Mouse (Mus musculus) bone marrow, adult 2 months (tissue): Measurements from ENCODE around the gene Abcb4. TPM values are rescaled to one million over a fixed set of nuclear protein-coding genes. Genes with fewer than 3 reads are reported as not detected.
"Not testable (repeated sequence)": the region's sequence is repeated elsewhere in the genome, so short reads cannot be mapped to it uniquely, and the experiment has no call there.

ENCODE experiments used
- H3K27ac ChIP-seq: fragments of 200-500 bp; 2 replicates; pipeline ENCODE4 v1.5.1; 2012; ENCODE audit warnings: low read depth, mild to moderate bottlenecking, control low read depth, inconsistent platforms, low read length; ENCODE audit not compliant: control insufficient read depth, poor library complexity, insufficient read depth
- H3K4me1 ChIP-seq: fragments of 200-500 bp; 2 replicates; pipeline ENCODE4 v1.6.1; 2011; ENCODE audit warnings: low read length; ENCODE audit not compliant: control insufficient read depth, insufficient read depth
- H3K4me3 ChIP-seq: fragments of 200-500 bp; replicated peaks from 2 replicates; pipeline ENCODE3; 2011; ENCODE audit warnings: mild to moderate bottlenecking, low read depth, low read length, control low read depth; ENCODE audit not compliant: control insufficient read depth
- CTCF ChIP-seq: fragments of 200-500 bp; IDR thresholded peaks from 2 replicates; pipeline ENCODE4 v1.5.1; 2011; ENCODE audit warnings: low read length, control low read depth; ENCODE audit not compliant: control insufficient read depth, insufficient read depth
- POLR2A ChIP-seq: fragments of 200-500 bp; IDR thresholded peaks from 2 replicates; pipeline ENCODE4 v1.6.1; 2011; ENCODE audit warnings: low read depth, mild to moderate bottlenecking, control low read depth, low read length, borderline replicate concordance; ENCODE audit not compliant: control insufficient read depth
- WGBS: fragments of 180-500 bp; shearing (Covaris S2); methylation state at CpG from one replicate; pipeline ENCODE4 v1.1.7; 2018; 5-methylcytosine and 5-hydroxymethylcytosine counted together
- polyA plus RNA-seq: library from polyadenylated mRNA; stranded (reverse); fragments of >200 nt; gene quantifications from 2 replicates; pipeline ENCODE4 v1.2.4, GENCODE M21; 2011; ENCODE audit warnings: low replicate concordance; ENCODE audit not compliant: missing spikeins, insufficient read depth, insufficient read length

The Abcb4 gene
- polyA plus RNA-seq, 1 experiment = 57.4 TPM

DNA sequence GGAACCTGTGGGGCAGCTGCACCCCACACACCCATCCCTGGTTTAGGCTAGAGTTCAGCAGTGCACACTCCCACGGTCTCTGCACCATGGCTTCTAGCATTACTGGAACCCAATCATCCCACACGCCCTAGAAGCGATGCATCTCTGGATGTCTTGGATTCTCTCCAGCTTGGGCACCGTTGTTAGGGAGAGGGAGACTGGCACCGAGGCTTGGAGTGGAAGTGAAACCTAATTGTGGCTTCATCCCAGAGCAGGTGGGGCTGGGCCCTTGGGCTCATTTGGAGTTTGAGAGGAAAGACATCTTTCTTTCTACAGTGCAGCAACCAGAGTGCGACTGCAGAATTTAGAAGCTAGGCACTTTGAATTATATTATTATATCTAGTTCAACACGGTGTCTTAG is 44.4 kb downstream of the Abcb4 start:
- TF ChIP-seq POLR2A (no peak), CTCF (no peak)
- Histone ChIP-seq H3K4me3 (no peak overlapping the region), H3K27ac (no peak overlapping the region), H3K4me1 (no peaks in the 10 kb centered on the region)
- WGBS = 52% methylated on average over 7 of the region's 7 CpGs

GRCm38 (mm10) chr5:8941266-8941665 is 47.7 kb downstream of the Abcb4 start:
- not testable (repeated sequence) for H3K4me3 ChIP-seq, H3K4me1 ChIP-seq, H3K27ac ChIP-seq
- no CpG with 5 or more reads among the region's 1 CpGs for WGBS

DNA sequence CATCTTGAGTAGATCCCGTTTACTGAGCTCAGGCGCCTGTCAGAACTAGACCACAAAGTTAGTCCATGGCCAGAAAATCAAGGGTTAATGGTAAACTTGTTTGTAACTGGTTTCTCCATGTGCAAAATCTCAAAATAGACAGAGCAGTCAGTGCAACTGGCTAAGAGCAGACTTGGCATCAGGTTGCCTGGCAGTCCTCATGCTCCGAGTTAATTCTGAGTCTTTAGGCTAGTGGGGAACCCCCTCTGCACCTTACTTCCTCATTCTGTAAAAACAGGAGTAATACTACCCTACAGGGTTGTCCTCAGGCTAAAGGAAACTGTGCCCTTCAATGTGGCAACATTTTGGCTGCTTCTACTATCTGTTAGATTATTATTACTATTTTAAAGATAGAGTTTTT is 50.3 kb downstream of the Abcb4 start:
- TF ChIP-seq CTCF = no peak
- TF ChIP-seq POLR2A = no peak
- no peak overlapping the region for H3K27ac ChIP-seq
- 37% methylated on average over 3 of the region's 3 CpGs for WGBS

DNA sequence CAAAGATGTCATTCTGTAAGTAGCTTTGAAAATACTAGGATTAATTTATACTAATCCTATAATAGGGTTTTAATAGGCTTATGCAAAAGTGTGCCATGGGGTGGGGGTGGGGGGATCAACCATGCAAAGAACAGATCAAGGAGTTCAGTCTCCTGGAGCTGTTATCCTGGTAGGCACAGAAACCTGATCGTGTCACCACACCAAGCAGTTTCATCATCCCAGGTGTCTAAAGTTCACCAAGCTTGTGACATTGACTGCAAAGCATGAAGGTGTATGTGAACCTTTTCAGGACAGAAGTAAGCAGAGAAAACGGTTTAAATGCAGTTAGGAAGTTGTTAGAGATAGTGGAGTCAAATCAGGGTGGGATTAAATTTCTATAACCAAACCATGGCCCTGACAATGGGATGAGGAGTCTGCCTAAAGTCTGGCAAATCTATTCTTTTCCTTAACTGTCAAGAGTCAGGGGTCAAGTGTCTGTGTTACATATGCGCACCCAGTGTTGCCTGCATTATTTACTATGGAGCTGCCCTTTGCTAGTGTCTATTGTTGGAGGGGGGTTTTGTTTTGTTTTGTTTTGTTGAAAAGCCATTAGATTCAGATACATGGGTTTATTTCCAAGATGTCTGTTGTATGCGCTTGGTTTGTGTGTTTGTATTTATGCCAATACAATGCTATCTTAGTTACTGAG is 54.0 kb downstream of the Abcb4 start:
- Histone ChIP-seq H3K4me1 (no peaks in the 10 kb centered on the region), H3K27ac (no peak overlapping the region), H3K4me3 (no peak overlapping the region)
- 87% methylated on average over 4 of the region's 4 CpGs for WGBS
- TF ChIP-seq CTCF = no peak

More for the DNA sequence above, 50.3 kb downstream of the Abcb4 start:
- Histone ChIP-seq H3K4me1 (no peaks in the 10 kb centered on the region), H3K4me3 (no peak overlapping the region)

DNA sequence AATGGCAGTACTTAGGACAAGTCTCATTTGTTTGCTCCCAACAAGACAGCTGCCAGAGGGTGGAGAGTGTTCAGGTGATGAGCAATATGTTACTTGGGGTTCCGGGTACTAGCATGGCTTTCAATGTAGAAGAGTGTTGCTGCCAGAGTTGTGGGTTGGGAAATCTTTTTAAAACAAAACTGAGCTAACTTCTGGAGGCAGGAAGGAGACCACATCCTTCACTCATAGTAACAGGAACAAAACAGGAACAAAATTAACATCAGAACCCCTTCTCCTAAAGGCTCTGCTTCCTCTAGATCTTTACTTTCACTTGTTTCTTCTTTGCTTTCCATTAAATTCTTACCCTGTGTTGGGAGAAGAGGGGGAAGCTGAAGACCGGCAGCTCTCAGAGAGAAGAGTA is 60.1 kb downstream of the Abcb4 start:
- H3K4me1 ChIP-seq = no peaks in the 10 kb centered on the region
- no peak for TF ChIP-seq CTCF
- no peak for TF ChIP-seq POLR2A
- 39% methylated on average over 2 of the region's 2 CpGs for WGBS
- H3K27ac ChIP-seq = no peak overlapping the region
- H3K4me3 ChIP-seq = no peak overlapping the region

- WGBS = 90% methylated on average over 3 of the region's 3 CpGs
- H3K27ac ChIP-seq = no peak overlapping the region
- TF ChIP-seq POLR2A (no peak), CTCF (no peak)
- no peaks in the 10 kb centered on the region for H3K4me1 ChIP-seq
- no peak overlapping the region for H3K4me3 ChIP-seq
Measured at GRCm38 (mm10) chr5:8955544-8955943, 62.0 kb downstream of the Abcb4 start.

GRCm38 (mm10) chr5:8960534-8960933 is 67.0 kb downstream of the Abcb4 start:
- peaks cover 4% of the 10 kb centered on the region for H3K4me1 ChIP-seq
- no peak overlapping the region for H3K27ac ChIP-seq
- H3K4me3 ChIP-seq = no peak overlapping the region
- TF ChIP-seq CTCF (no peak), POLR2A (no peak)
- 84% methylated on average over 4 of the region's 4 CpGs for WGBS

- TF ChIP-seq POLR2A (no peak), CTCF (no peak)
- peaks cover 4% of the 10 kb centered on the region for H3K4me1 ChIP-seq
- H3K27ac ChIP-seq = no peak overlapping the region
- H3K4me3 ChIP-seq = no peak overlapping the region
- WGBS = 36% methylated on average over 5 of the region's 5 CpGs
Measured at GRCm38 (mm10) chr5:8964487-8964886, 71.0 kb downstream of the Abcb4 start.

- no peaks in the 10 kb centered on the region for H3K4me1 ChIP-seq
- no peak overlapping the region for H3K27ac ChIP-seq
- no peak for TF ChIP-seq CTCF
- TF ChIP-seq POLR2A = no peak
- H3K4me3 ChIP-seq = no peak overlapping the region
- WGBS = 50% methylated on average over 2 of the region's 2 CpGs
Measured at GRCm38 (mm10) chr5:8970694-8971093, 77.2 kb downstream of the Abcb4 start.
